Mouse (Mus musculus) heart, adult 2 months (tissue): Measurements from ENCODE around the gene Pld1. TPM values are rescaled to one million over a fixed set of nuclear protein-coding genes. Genes with fewer than 3 reads are reported as not detected.
A peak's percentile ranks its signal among the peaks of the same experiment; 100 is the strongest.

Source experiments
- DNase-seq, 2 experiments: peaks; one replicate each; pipeline ENCODE4 v3.0.0; 2021
- H3K27ac ChIP-seq: fragments of 200-600 bp; 2 replicates; pipeline ENCODE4 v1.8.1; 2022
- H3K27me3 ChIP-seq: fragments of 200-500 bp; 2 replicates; pipeline ENCODE4 v1.6.1; 2012; ENCODE audit warnings: mild to moderate bottlenecking, low read length, inconsistent platforms, mixed read lengths; ENCODE audit not compliant: control insufficient read depth, insufficient read depth
- H3K36me3 ChIP-seq: fragments of 200-500 bp; 2 replicates; pipeline ENCODE4 v1.6.1; 2012; ENCODE audit warnings: low read length, inconsistent platforms; ENCODE audit not compliant: control insufficient read depth, insufficient read depth
- H3K4me1 ChIP-seq: fragments of 200-500 bp; 2 replicates; pipeline ENCODE4 v1.6.1; 2011; ENCODE audit warnings: low read length; ENCODE audit not compliant: control insufficient read depth, insufficient read depth
- H3K4me3 ChIP-seq: fragments of 200-600 bp; 2 replicates; pipeline ENCODE4 v1.8.1; 2022
- H3K79me2 ChIP-seq: fragments of 200-500 bp; replicated peaks from 2 replicates; pipeline ENCODE4 v1.6.1; 2012; ENCODE audit warnings: mild to moderate bottlenecking, inconsistent platforms, low read length, moderate library complexity, mixed read lengths; ENCODE audit not compliant: control insufficient read depth, insufficient read depth
- H3K9ac ChIP-seq: fragments of 200-500 bp; 2 replicates; pipeline ENCODE4 v1.6.1; 2012; ENCODE audit warnings: low read depth, mild to moderate bottlenecking, control low read depth, inconsistent platforms, low read length, mixed read lengths
- CTCF ChIP-seq: fragments of 200-600 bp; IDR thresholded peaks from 2 replicates; pipeline ENCODE4 v1.8.1; 2022; ENCODE audit warnings: antibody characterized with exemption, mild to moderate bottlenecking, moderate library complexity
- EP300 ChIP-seq: fragments of 200-500 bp; IDR thresholded peaks from 2 replicates; pipeline ENCODE4 v1.6.1; 2011; ENCODE audit warnings: low read depth, low read length, control low read depth; ENCODE audit not compliant: insufficient read depth
- POLR2A ChIP-seq: fragments of 200-500 bp; IDR thresholded peaks from 2 replicates; pipeline ENCODE4 v1.6.1; 2011; ENCODE audit warnings: mild to moderate bottlenecking, low read depth, low read length, control low read depth; ENCODE audit not compliant: insufficient read depth
- WGBS: fragments of 180-500 bp; shearing (Covaris S2); methylation state at CpG from one replicate; pipeline ENCODE4 v1.1.7; 2018; 5-methylcytosine and 5-hydroxymethylcytosine counted together
- intact Hi-C: fragments of 180-260 bp; cut with DNase I; formaldehyde crosslinking; loops from one replicate; pipeline ENCODE4 v1.15.1; 2025
- polyA plus RNA-seq: library from polyadenylated mRNA; depleted of rRNA; stranded (reverse); fragments of >200 nt; gene quantifications from 2 replicates; pipeline ENCODE4 v1.2.3, GENCODE M21; 2012
- total RNA-seq, 2 experiments: library from RNA; stranded (reverse); gene quantifications; 2 replicates each; pipeline ENCODE4 v1.2.3; 2021

Pld1 gene
- total and polyA plus RNA-seq, 3 experiments, result 4.0 to 11.8 (median 11.4) TPM

GRCm38 (mm10) chr3:27921268-27922020, 17.1 kb upstream of the Pld1 start:
- Histone ChIP-seq H3K27ac (no peak overlapping the region), H3K36me3 (no peaks in the 10 kb centered on the region), H3K27me3 (no peaks in the 10 kb centered on the region), H3K4me1 (no peaks in the 10 kb centered on the region), H3K79me2 (no peaks in the 10 kb centered on the region), H3K4me3 (no peak overlapping the region), H3K9ac (no peak overlapping the region)
- WGBS, result 92% methylated on average over 11 of the region's 11 CpGs
- intact Hi-C loops, result no loop called here
- peak in 1 of 2 experiments; percentile 2 for DNase-seq
- TF ChIP-seq CTCF, result no peak
- TF ChIP-seq POLR2A, result no peak
- TF ChIP-seq EP300, result no peak

DNA sequence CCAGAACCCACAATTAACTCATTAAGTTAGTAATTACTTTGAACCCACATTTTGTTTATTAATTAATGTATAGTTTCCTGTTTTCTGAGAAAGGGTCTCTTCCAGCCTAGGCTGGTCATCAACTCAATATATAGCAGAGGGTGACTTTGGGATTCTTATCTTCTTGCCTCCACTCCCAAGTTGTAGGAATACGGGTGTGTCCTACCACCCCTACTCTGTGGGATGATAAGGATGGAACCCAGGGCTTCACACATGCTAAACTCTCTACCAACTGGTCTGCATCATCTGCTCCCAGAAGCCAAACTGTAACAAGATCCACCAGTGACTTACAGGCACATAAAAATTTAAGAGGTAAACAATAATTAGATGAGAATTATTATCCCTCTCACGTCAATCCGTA, 14.5 kb upstream of the Pld1 start:
- H3K4me1 ChIP-seq, result no peaks in the 10 kb centered on the region
- H3K36me3 ChIP-seq, result no peaks in the 10 kb centered on the region
- H3K79me2 ChIP-seq, result no peaks in the 10 kb centered on the region
- DNase-seq, result peak in 1 of 2 experiments; percentile 7
- no peak for TF ChIP-seq EP300
- no peak for TF ChIP-seq POLR2A
- TF ChIP-seq CTCF, result no peak
- H3K27ac ChIP-seq, result no peak overlapping the region
- H3K9ac ChIP-seq, result no peak overlapping the region
- 70% methylated on average over 3 of the region's 3 CpGs for WGBS
- intact Hi-C loops, result no loop called here
- H3K27me3 ChIP-seq, result no peaks in the 10 kb centered on the region
- H3K4me3 ChIP-seq, result no peak overlapping the region

- no peaks in the 10 kb centered on the region for H3K36me3 ChIP-seq
- no peaks in the 10 kb centered on the region for H3K27me3 ChIP-seq
- intact Hi-C loops, result no loop called here
- H3K27ac ChIP-seq, result no peak overlapping the region
- no peak overlapping the region for H3K9ac ChIP-seq
- no peak for DNase-seq
- TF ChIP-seq POLR2A, result no peak
- TF ChIP-seq CTCF, result no peak
- no peak for TF ChIP-seq EP300
- no peaks in the 10 kb centered on the region for H3K4me1 ChIP-seq
- no peak overlapping the region for H3K4me3 ChIP-seq
- 73% methylated on average over 4 of the region's 4 CpGs for WGBS
- H3K79me2 ChIP-seq, result no peaks in the 10 kb centered on the region
Measured at GRCm38 (mm10) chr3:27929219-27929618, 9.3 kb upstream of the Pld1 start.

GRCm38 (mm10) chr3:27932391-27932790, 6.1 kb upstream of the Pld1 start:
- H3K79me2 ChIP-seq, result no peaks in the 10 kb centered on the region
- H3K4me1 ChIP-seq, result no peaks in the 10 kb centered on the region
- no peaks in the 10 kb centered on the region for H3K36me3 ChIP-seq
- H3K9ac ChIP-seq, result no peak overlapping the region
- no peak for DNase-seq
- intact Hi-C loops, result no loop called here
- H3K27ac ChIP-seq, result no peak overlapping the region
- no peaks in the 10 kb centered on the region for H3K27me3 ChIP-seq
- no peak overlapping the region for H3K4me3 ChIP-seq
- WGBS, result 87% methylated on average over 5 of the region's 5 CpGs
- TF ChIP-seq POLR2A (no peak), CTCF (no peak), EP300 (no peak)

DNA sequence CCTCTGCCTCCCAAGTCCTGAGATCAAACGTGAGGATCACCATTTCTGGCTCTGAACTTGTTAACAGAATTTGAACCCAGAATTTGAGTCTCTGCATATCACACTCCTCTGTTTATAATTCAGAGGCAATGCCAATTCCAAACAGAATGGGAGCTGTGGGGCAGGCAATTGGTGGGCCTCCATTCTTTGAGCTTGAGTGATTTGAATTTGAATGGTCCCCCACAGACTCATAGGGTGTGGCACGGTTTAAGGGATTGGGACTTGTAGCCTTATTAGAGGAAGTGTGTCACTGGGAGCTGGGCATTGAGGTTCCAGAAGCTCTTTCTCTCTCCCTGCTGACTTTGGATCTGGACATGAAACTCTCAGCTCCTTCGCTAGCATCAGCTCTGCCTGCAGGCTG, 2.9 kb upstream of the Pld1 start:
- intact Hi-C loops, result loop anchor here (5.0 kb wide), 1 partner anchor 73 kb away; no protein-coding TSS in a partner anchor
- no peaks in the 10 kb centered on the region for H3K27me3 ChIP-seq
- no peak overlapping the region for H3K9ac ChIP-seq
- no peak overlapping the region for H3K27ac ChIP-seq
- H3K4me3 ChIP-seq, result no peak overlapping the region
- TF ChIP-seq POLR2A, result no peak
- no peak for TF ChIP-seq EP300
- TF ChIP-seq CTCF, result no peak
- H3K79me2 ChIP-seq, result no peaks in the 10 kb centered on the region
- WGBS, result 84% methylated on average over 3 of the region's 3 CpGs
- H3K36me3 ChIP-seq, result no peaks in the 10 kb centered on the region
- peak in 1 of 2 experiments; percentile 8 for DNase-seq
- H3K4me1 ChIP-seq, result peaks cover 5% of the 10 kb centered on the region

- Histone ChIP-seq H3K27ac (no peak overlapping the region), H3K4me1 (peaks cover 5% of the 10 kb centered on the region)
Measured at GRCm38 (mm10) chr3:27936731-27937130, 1.8 kb upstream of the Pld1 start.

More at GRCm38 (mm10) chr3:27936731-27937130, 1.8 kb upstream of the Pld1 start:
- H3K4me3 ChIP-seq, result no peak overlapping the region
- H3K79me2 ChIP-seq, result no peaks in the 10 kb centered on the region
- WGBS, result 68% methylated on average over 5 of the region's 5 CpGs
- intact Hi-C loops, result loop anchor here (5.0 kb wide), 1 partner anchor 74 kb away; no protein-coding TSS in a partner anchor
- H3K27me3 ChIP-seq, result no peaks in the 10 kb centered on the region
- TF ChIP-seq CTCF (no peak), EP300 (no peak), POLR2A (no peak)
- H3K36me3 ChIP-seq, result no peaks in the 10 kb centered on the region
- DNase-seq, result peak in 1 of 2 experiments; percentile 4
- no peak overlapping the region for H3K9ac ChIP-seq
